Mouse (Mus musculus): ENCODE results near the gene Sucla2. TPM values are rescaled to one million over a fixed set of nuclear protein-coding genes. Genes with fewer than 3 reads are reported as not detected.

The Sucla2 gene
- polyA plus RNA-seq, 2 experiments, result 22.0 to 54.5 TPM

DNA sequence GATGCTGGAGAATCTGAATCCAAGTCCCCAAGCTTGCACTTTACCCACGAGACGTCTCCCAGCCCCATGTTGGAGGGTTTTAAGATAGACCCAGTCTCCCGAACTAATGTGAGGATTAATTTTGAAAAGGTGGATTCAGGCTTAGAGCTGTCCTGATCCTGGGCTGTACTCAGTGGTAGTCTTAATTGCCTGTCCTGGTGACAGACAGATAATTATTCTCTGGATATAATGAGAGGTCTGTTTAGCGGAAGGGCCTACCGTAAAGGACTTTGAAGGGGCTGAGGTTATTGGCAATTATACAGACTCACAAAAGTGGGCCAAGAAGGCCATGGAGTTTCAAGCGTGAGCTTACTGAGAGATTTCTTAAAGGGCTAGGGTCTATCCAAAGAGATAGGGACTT is 18.7 kb downstream of the Sucla2 start:
- Histone ChIP-seq H3K4me3 (ENCODE audit: insufficient read depth in 1 of 2, low read depth in 2 of 2, low read length in 2 of 2) (no peak overlapping the region), H3K9me3 (ENCODE audit: control insufficient read depth, low read length) (no peaks in the 10 kb centered on the region), H3K4me2 (ENCODE audit: low read depth) (no peak overlapping the region), H3K36me3 (replicated peaks; ENCODE audit: control insufficient read depth, insufficient read depth, low read depth) (no peaks in the 10 kb centered on the region), H3K4me1 (replicated peaks; ENCODE audit: control insufficient read depth in 2 of 2, insufficient read depth in 2 of 2, low read length in 1 of 2) (no peaks in the 10 kb centered on the region), H3K27ac (no peak overlapping the region), H3K27me3 (ENCODE audit: control insufficient read depth, insufficient read depth, low read length) (no peaks in the 10 kb centered on the region), H3K9ac (replicated peaks) (no peak overlapping the region)
- WGBS (ENCODE audit: insufficient replicate concordance), result 62% methylated on average over 6 of the region's 6 CpGs
- TF ChIP-seq CTCF (IDR thresholded peaks at IDR 0.05; ENCODE audit: low read depth), result no peak
- TF ChIP-seq EP300 (IDR thresholded peaks at IDR 0.05; ENCODE audit: low read depth), result no peak
- DNase-seq (ENCODE audit: low read depth in 3 of 3, low spot score in 3 of 3) (no peak), ATAC-seq (ENCODE audit: insufficient read depth) (no peak)

DNA sequence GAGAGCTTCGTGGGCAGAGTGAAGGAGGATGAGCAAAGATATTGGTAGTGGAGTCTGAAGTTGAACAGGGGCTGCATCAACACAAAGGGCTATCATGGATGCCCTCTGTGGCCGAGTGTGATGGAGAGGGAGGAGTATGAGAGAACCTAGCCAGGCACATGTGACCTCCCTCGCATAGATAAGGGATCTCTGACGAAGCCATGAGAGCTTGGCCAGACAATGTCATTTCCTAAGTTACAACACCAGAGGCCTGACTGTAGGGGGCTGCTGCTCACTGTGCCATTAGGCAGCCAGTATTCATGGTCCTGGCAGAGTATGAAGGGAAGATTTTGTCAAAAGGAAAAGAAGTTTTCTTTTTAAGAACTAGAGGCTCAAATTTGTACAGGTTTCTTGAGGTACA is 21.9 kb downstream of the Sucla2 start:
- Histone ChIP-seq H3K4me2 (ENCODE audit: low read depth) (no peak overlapping the region), H3K4me1 (replicated peaks; ENCODE audit: control insufficient read depth in 2 of 2, insufficient read depth in 2 of 2, low read length in 1 of 2) (peaks cover 0 to 2% of the 10 kb centered on the region in 2 experiments; a peak in 2 of 4 replicates), H3K9ac (replicated peaks) (no peak overlapping the region), H3K9me3 (ENCODE audit: control insufficient read depth, low read length) (no peaks in the 10 kb centered on the region), H3K27ac (no peak overlapping the region), H3K4me3 (ENCODE audit: insufficient read depth in 1 of 2, low read depth in 2 of 2, low read length in 2 of 2) (no peak overlapping the region), H3K27me3 (ENCODE audit: control insufficient read depth, insufficient read depth, low read length) (no peaks in the 10 kb centered on the region), H3K36me3 (replicated peaks; ENCODE audit: control insufficient read depth, insufficient read depth, low read depth) (no peaks in the 10 kb centered on the region)
- 25% methylated on average over 4 of the region's 4 CpGs for WGBS (ENCODE audit: insufficient replicate concordance)
- ATAC-seq (ENCODE audit: insufficient read depth), result no peak
- no peak for DNase-seq (ENCODE audit: low read depth in 3 of 3, low spot score in 3 of 3)
- no peak for TF ChIP-seq CTCF (IDR thresholded peaks at IDR 0.05; ENCODE audit: low read depth)
- no peak for TF ChIP-seq EP300 (IDR thresholded peaks at IDR 0.05; ENCODE audit: low read depth)

DNA sequence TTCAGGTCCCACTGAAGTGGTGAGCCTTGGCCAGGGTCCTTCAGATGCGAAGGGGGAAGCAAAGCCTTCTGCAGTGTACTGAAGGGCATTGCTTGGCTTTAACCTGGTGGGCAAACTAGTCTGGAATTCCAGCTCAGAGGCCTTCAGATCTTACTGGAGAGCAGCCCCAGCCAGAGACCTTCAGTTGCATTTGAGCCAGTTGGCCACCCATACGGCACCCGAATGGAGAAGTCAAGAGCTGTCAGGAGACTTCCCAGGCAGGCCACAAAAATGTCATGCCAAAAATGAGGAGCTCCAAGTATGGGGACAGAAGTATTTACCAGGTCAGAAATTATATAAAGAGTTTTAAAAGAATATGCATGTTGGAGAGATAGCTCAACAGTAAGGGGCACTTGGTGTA is 22.9 kb downstream of the Sucla2 start, which contains the start of gene Nudt15:
Gene Nudt15, minus strand, starts transcription at position 192 of the 400 bp plus-strand sequence.
- H3K9ac ChIP-seq (replicated peaks), result no peak within 1 kb of the TSS
- H3K27ac ChIP-seq, result no peak within 1 kb of the TSS
- no peak for DNase-seq (ENCODE audit: low read depth in 3 of 3, low spot score in 3 of 3)
- H3K36me3 ChIP-seq (replicated peaks; ENCODE audit: control insufficient read depth, insufficient read depth, low read depth), result no peaks in the 10 kb centered on the region
- no peaks in the 10 kb centered on the region for H3K9me3 ChIP-seq (ENCODE audit: control insufficient read depth, low read length)
- H3K4me2 ChIP-seq (ENCODE audit: low read depth), result no peak within 1 kb of the TSS
- TF ChIP-seq CTCF (IDR thresholded peaks at IDR 0.05; ENCODE audit: low read depth) (no peak), EP300 (IDR thresholded peaks at IDR 0.05; ENCODE audit: low read depth) (no peak)
- 63% methylated on average over 3 of the region's 3 CpGs for WGBS (ENCODE audit: insufficient replicate concordance)
- H3K4me1 ChIP-seq (replicated peaks; ENCODE audit: control insufficient read depth in 2 of 2, insufficient read depth in 2 of 2, low read length in 1 of 2), result peaks cover 3 to 7% of the 10 kb centered on the region in 2 experiments; a peak in 2 of 4 replicates
- ATAC-seq (ENCODE audit: insufficient read depth), result no peak
- H3K27me3 ChIP-seq (ENCODE audit: control insufficient read depth, insufficient read depth, low read length), result no peaks in the 10 kb centered on the region
- H3K4me3 ChIP-seq (ENCODE audit: insufficient read depth in 1 of 2, low read depth in 2 of 2, low read length in 2 of 2), result no peak within 1 kb of the TSS

DNA sequence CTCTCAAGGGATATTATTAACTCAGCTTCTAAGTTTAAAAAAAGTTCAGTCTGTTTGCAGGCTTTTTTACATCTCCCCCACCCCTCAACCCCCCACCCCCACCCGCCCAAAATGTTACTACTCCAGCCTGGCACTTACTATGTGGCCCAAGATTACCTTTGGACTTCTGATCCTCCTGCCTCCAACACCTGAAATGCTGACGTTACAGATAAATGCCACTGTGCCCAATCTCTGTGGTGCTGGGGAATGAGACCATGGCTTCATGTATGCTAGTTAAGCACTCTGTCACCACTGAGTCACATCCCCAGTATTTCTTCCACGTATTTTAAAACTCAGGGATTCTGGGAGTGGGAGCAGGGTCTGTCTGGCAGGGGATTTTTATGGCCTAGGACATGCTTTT is 25.2 kb downstream of the Sucla2 start:
- ATAC-seq (ENCODE audit: insufficient read depth) (no peak), DNase-seq (ENCODE audit: low read depth in 3 of 3, low spot score in 3 of 3) (no peak)
- peaks cover 8 to 13% of the 10 kb centered on the region in 2 experiments for H3K4me1 ChIP-seq (replicated peaks; ENCODE audit: control insufficient read depth in 2 of 2, insufficient read depth in 2 of 2, low read length in 1 of 2)
- TF ChIP-seq CTCF (IDR thresholded peaks at IDR 0.05; ENCODE audit: low read depth), result no peak
- no peak for TF ChIP-seq EP300 (IDR thresholded peaks at IDR 0.05; ENCODE audit: low read depth)
- no peaks in the 10 kb centered on the region for H3K27me3 ChIP-seq (ENCODE audit: control insufficient read depth, insufficient read depth, low read length)
- H3K4me2 ChIP-seq (ENCODE audit: low read depth), result no peak overlapping the region
- H3K9ac ChIP-seq (replicated peaks), result no peak overlapping the region
- H3K27ac ChIP-seq, result no peak overlapping the region
- 45% methylated on average over 3 of the region's 3 CpGs for WGBS (ENCODE audit: insufficient replicate concordance)
- H3K36me3 ChIP-seq (replicated peaks; ENCODE audit: control insufficient read depth, insufficient read depth, low read depth), result no peaks in the 10 kb centered on the region
- no peak overlapping the region for H3K4me3 ChIP-seq (ENCODE audit: insufficient read depth in 1 of 2, low read depth in 2 of 2, low read length in 2 of 2)
- H3K9me3 ChIP-seq (ENCODE audit: control insufficient read depth, low read length), result no peaks in the 10 kb centered on the region

DNA sequence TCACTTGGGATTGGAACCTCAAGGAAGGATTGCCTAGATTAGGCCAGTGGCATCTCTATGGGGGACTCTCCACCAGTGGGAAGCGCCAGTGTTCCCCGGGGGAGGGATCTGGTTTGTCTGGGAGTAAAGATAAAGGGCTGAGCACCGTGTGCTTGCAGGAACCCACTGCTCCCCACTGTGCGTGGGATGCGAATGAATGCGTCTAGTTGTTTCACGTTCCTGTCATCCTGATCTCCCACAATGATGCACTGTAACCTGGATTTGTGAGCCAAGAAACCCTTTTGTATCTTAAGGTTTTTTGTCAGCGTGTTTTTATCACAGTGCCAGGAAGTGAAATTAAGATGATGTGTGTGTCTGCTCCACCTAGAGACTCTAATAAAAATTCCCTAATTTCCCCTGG is 25.6 kb downstream of the Sucla2 start:
- ATAC-seq (ENCODE audit: insufficient read depth) (no peak), DNase-seq (ENCODE audit: low read depth in 3 of 3, low spot score in 3 of 3) (no peak)
- Histone ChIP-seq H3K4me2 (ENCODE audit: low read depth) (no peak overlapping the region), H3K9me3 (ENCODE audit: control insufficient read depth, low read length) (no peaks in the 10 kb centered on the region), H3K36me3 (replicated peaks; ENCODE audit: control insufficient read depth, insufficient read depth, low read depth) (no peaks in the 10 kb centered on the region), H3K27ac (no peak overlapping the region), H3K9ac (replicated peaks) (no peak overlapping the region), H3K4me3 (ENCODE audit: insufficient read depth in 1 of 2, low read depth in 2 of 2, low read length in 2 of 2) (no peak overlapping the region), H3K27me3 (ENCODE audit: control insufficient read depth, insufficient read depth, low read length) (no peaks in the 10 kb centered on the region), H3K4me1 (replicated peaks; ENCODE audit: control insufficient read depth in 2 of 2, insufficient read depth in 2 of 2, low read length in 1 of 2) (peaks cover 8 to 13% of the 10 kb centered on the region in 2 experiments)
- TF ChIP-seq CTCF (IDR thresholded peaks at IDR 0.05; ENCODE audit: low read depth), result no peak
- TF ChIP-seq EP300 (IDR thresholded peaks at IDR 0.05; ENCODE audit: low read depth), result no peak
- 25% methylated on average over 8 of the region's 8 CpGs for WGBS (ENCODE audit: insufficient replicate concordance)

Data from liver, embryonic 14.5 days (tissue).